Mouse (Mus musculus): Measurements from ENCODE around the gene Laptm5.

DNA sequence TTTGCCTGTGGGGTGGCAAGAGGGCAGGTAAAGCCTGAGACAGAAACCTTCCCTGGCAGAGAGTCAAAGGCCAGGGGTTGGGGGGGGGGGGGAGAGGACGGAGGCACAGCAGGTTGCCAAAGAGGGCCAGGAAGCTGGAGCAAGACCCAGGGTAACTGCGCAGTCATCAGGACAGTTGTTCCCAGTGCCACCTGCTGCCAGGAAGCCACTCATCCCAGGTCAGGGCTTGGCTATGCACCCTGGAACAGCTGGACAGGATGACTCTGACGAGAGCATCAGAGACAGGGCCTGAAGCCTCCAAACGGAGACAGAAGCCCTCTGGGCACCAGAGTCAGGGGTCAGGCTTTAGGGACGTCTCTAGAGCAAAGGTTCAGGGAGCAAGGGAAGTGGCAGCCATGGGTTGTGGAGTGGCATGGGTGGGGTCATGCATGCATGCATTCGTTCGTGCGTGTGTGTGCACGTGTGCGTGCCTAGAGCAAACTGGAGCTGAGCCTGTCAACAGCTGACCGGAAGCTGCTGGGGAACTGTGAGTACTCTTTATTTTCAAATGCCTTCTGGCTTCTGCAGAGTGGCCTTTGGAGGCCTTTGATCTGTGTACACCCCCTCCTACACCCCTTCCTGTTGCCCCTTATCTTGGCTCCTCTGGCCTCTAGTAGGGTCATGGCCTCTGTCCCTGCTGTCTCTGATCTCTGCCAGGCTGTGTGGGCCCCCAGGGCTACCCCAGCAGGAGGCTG is 23.0 kb upstream of the Laptm5 start:
- no peak for TF ChIP-seq CTCF (IDR thresholded peaks at IDR 0.05; ENCODE audit: borderline replicate concordance, insufficient read depth, low read depth, low read length)
- no peak for TF ChIP-seq POLR2A (IDR thresholded peaks at IDR 0.05; ENCODE audit: borderline replicate concordance, insufficient read depth, low read length)

All from cerebellum, adult 2 months (tissue).